Mouse (Mus musculus) adrenal gland (tissue): Measurements from ENCODE around the gene Tmprss13.

ENCODE experiments used
- intact Hi-C: fragments of 180-260 bp; cut with DNase I; formaldehyde crosslinking; loops from one replicate; pipeline ENCODE4 v1.15.1; 2025

The Tmprss13 gene

DNA sequence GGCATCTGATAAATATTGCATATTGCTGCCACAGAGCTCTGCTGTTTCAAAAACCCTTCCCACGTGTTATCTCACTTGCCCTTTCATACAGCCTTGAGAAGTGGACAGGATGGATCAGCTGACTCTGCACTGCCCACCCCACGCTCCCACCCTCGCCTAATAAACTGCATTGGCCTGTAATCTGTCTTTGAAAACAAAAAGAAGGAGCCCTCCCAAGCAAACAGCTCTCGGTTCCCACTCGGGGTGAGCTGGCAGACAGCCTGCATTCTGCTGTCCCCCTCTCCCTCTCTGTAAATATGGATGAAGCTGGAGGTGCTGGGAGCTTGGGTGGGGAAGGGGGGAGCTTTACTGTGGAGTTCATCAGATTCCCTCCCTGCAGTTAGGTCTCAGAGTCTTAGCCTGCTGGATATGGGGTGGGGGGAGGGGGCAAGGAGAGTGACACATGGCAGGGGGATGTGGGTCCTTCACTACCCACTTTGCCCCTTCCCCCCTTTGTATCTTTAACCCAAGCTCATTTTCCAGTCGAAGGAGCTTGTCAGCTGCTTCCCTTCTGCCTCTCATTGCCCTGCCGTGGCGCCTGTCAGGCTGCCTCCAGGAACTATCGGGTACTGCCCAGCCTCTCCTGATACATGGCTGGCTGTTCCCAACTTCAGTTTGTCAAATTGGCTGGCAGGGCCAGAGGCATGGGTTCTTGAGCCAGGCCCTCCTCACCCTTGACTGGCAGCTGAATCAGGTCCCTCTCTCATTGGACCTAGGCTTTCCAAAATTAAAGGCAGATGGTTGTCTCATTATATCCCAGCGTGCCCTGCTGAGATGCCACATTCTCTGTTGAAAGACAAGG, 61.7 kb downstream of the Tmprss13 start:
- intact Hi-C loops: no loop called here

DNA sequence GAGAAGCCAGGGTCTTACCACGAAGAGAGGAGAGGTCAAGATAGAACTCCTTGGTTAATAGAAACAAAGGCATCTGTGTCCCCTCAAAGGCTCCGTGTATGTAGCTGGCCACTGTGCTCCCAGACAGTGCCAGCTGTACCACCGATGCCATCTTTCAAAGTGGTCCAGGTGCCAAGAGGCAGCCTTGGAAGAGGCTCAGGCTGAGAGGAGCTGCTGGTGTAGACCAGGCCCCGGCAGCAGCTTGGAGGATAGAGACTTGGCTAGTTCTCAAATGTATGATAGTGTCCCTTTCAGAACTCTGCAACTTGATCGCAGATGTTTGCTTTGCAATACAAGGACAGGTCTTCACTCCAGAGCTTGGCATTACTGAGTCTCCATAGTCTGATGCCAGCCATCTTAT, 63.4 kb downstream of the Tmprss13 start:
- intact Hi-C loops: no loop called here

DNA sequence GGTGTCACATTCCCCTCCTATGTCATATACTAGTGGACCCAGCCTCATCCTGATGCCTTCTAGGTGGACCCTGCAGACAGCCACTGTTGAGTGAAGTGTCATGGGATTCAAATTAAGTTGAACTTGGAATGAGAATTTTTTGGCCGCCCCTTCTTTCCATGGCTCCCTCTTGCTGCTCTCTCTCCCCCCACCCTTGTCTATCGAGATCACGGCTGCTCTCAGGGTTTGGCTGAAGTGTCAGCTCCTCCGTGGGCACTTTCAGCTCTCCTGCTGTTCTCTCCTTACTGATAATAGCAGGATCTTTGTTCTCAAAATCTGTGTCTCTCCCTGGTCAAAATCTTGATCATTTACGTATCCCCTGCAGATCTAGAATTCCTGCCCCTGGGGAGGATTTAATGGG, 63.9 kb downstream of the Tmprss13 start:
- intact Hi-C loops: no loop called here

DNA sequence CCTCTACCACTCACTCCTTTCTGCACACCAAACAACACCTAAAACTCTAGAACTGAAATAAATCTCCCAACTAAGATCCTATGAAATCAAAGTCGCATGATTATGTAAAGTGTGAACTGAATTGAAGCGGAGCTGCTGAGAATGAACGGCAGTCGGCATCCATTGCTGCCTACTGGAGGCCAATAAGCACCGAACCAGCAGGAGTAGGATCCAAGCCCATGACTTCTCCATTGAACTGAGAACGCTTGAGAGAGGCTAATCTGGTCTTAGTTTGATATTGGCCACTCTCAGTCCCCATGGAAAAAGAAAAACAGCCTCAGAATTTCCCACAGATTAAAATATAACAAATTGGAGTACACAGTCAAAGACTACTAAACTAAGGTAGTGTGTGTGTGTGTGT, 65.0 kb downstream of the Tmprss13 start:
- intact Hi-C loops: no loop called here

DNA sequence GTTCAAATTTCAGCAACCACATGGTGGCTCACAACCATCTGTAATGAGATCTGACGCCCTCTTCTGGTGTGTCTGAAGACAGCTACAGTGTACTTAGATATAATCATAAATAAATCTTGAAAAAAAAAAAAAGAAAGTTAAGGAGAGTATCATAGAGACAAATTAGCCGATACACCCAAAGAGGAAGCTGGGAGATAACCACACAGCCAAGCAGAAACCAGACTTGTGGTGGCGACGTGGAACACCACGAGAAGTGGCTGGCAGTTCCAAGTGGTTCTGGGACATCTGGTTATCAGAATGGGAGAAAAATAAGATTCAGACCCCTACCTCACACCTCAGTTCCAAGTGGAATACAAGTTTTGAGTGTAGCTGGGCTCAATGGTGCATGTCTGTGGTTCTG, 67.8 kb downstream of the Tmprss13 start:
- intact Hi-C loops: no loop called here

DNA sequence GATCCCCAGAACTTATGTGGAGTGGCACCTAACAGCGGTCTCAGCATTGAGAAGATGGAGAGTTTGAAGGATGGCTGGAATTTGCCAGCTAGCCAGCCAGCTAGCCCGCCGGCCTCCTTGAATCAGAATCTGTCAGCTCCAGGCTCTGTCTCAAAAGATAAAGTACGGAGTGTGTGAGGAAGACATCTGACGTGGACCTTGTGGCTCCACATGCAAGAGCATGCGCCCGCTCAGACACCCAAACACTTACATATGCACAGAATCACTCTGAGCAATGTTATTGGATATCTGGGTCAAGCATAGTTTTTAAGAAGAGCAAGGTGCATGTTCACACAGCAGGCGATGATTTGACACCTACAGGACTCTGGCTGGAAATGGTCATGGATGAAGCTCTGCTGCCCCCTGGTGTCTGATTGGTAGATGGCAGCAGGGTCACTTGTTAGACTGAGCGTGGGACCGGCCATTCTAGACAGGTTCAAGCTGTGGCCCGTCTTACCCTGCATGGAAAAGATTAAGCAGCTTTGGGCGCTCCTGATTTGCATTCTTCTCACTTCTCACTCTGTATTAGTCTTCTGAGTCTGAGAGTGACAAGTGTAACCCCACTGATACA, 69.6 kb downstream of the Tmprss13 start:
- intact Hi-C loops: loop anchor here (1.0 to 2.0 kb wide), 3 partner anchors 44 to 167 kb away; no protein-coding TSS in a partner anchor

DNA sequence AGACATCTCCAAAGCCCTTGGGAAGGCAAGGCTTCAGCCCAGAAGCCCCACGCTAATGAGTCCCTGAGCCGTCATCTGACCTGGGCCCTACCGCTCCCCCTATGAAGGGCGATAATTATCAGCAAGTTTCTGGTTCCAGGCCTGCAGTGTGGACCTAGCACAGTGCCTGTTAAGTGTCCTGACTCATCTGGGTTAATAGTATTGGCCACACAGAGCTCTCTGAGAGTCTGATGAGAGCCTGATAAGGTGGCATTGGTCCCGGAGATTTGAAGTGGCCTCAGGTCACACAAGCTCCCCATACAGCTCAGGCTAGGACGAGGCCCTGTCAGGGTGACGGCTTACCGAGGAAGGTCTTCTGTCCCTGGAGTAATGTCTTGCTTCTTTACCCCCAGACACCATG, 70.7 kb downstream of the Tmprss13 start:
- intact Hi-C loops: loop anchor here (2.0 kb wide), 1 partner anchor 45 kb away; no protein-coding TSS in a partner anchor

DNA sequence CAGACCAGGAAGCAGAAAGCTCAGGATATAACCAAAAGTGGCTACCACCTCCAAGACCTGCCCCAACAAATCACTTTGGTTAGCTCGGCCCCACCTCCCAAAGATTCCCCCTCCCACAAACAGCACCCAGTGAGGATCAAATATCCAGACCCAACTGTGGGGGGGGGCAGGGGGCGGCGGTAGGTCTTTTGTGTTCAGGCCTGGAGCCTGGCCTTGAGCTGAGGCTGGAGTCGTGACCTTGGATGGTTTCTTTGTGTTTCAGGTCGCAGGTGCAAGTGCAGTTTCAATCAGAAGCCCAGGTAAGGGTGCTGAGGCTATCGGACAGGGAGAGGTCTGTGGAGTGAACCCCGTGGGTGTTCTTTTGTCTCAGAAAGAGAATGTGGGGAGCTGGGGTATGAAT, 72.4 kb downstream of the Tmprss13 start:
- intact Hi-C loops: no loop called here

DNA sequence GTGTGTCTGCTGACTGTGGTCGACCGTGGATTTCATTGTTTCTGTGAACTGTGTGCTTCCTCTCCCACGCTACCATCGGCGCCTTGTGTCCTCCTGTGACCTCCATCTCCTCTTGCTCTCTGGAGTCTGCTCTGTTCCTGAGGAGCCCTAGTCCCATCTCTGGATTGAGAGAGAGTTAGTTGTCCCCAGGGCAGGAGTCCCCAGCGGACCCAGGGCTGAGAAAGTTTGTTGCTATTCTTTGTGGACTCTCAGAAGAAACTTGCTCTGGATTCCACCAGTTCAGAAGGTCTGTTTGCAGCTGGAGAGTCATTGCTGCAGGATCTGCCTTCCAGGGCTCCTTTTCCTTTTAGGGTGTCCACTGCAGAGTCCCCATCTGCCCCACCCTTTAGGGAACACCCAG, 76.3 kb downstream of the Tmprss13 start:
- intact Hi-C loops: no loop called here

DNA sequence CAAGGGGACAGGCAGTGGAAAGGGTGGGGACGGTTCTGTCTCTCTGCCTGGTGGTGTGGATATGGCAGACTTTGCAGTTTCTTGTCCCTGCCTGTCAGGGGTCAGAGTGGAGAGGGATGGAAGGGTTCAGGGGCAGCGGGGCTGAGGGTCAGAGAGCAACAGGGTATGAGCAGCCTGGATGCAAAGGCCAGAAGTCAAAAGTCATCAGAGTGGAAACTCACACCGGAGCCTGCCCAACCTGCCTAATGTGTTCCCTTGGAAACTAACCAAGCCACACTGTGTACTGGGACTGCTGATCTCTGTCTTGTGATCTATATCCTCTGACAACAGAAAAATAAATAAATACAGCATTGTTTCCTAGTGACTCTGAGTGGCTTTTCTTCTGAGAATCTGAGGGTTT, 76.9 kb downstream of the Tmprss13 start:
- intact Hi-C loops: no loop called here
